Mouse (Mus musculus) cerebellum, adult 2 months (tissue): ENCODE measurements around the gene Kcnab3. TPM values are rescaled to one million over a fixed set of nuclear protein-coding genes. Genes with fewer than 3 reads are reported as not detected.

Source experiments
- DNase-seq, 2 experiments: peaks; one replicate each; pipeline ENCODE4 v3.0.0; 2021
- H3K27ac ChIP-seq: fragments of 200-500 bp; 2 replicates; pipeline ENCODE4 v1.5.1; 2012; ENCODE audit warnings: low read length, control low read depth, inconsistent platforms; ENCODE audit not compliant: insufficient read depth
- H3K27me3 ChIP-seq: fragments of 200-500 bp; 2 replicates; pipeline ENCODE4 v1.6.1; 2012; ENCODE audit warnings: inconsistent platforms, mild to moderate bottlenecking, low read length, moderate library complexity; ENCODE audit not compliant: control insufficient read depth, insufficient read depth
- H3K4me1 ChIP-seq: fragments of 200-500 bp; 2 replicates; pipeline ENCODE4 v1.6.1; 2011; ENCODE audit warnings: low read length; ENCODE audit not compliant: control insufficient read depth, insufficient read depth
- H3K4me3 ChIP-seq: fragments of 200-500 bp; replicated peaks from 2 replicates; pipeline ENCODE3; 2011; ENCODE audit warnings: mild to moderate bottlenecking, low read depth, low read length, control low read depth; ENCODE audit not compliant: insufficient read depth
- CTCF ChIP-seq: fragments of 200-500 bp; IDR thresholded peaks from 2 replicates; pipeline ENCODE4 v1.5.1; 2011; ENCODE audit warnings: low read depth, mild to moderate bottlenecking, control low read depth, low read length, moderate library complexity, borderline replicate concordance; ENCODE audit not compliant: insufficient read depth
- POLR2A ChIP-seq: fragments of 200-500 bp; IDR thresholded peaks from 2 replicates; pipeline ENCODE4 v1.6.1; 2011; ENCODE audit warnings: low read length, control low read depth, borderline replicate concordance; ENCODE audit not compliant: insufficient read depth
- WGBS: fragments of 180-500 bp; shearing (Covaris S2); methylation state at CpG from one replicate; pipeline ENCODE4 v1.1.7; 2018; 5-methylcytosine and 5-hydroxymethylcytosine counted together
- polyA plus RNA-seq: library from polyadenylated mRNA; depleted of rRNA; stranded (reverse); fragments of >200 nt; gene quantifications from 2 replicates; pipeline ENCODE4 v1.2.3, GENCODE M21; 2012

Kcnab3 gene
- polyA plus RNA-seq, 1 experiment, result 117 TPM

- TF ChIP-seq CTCF (no peak), POLR2A (no peak)
- DNase-seq, result no peak
- H3K27me3 ChIP-seq, result no peaks in the 10 kb centered on the region
- peak within 1 kb of the TSS; percentile 49 for H3K27ac ChIP-seq
- WGBS, result 2% methylated on average over 13 of the region's 34 CpGs
- H3K4me1 ChIP-seq, result peaks cover 43% of the 10 kb centered on the region
- H3K4me3 ChIP-seq, result peak within 1 kb of the TSS; percentile 90
Observed at GRCm38 (mm10) chr11:69369215-69369989, 43.3 kb downstream of the Kcnab3 start, which contains the start of gene Chd3. Gene Chd3, minus strand, starts transcription at chr11:69369406.

GRCm38 (mm10) chr11:69369990-69370816 lies 44.1 kb downstream of the Kcnab3 start:
- 75% methylated on average over 2 of the region's 2 CpGs for WGBS
- Histone ChIP-seq H3K27me3 (no peaks in the 10 kb centered on the region), H3K4me1 (peaks cover 35% of the 10 kb centered on the region), H3K4me3 (no peak overlapping the region), H3K27ac (no peak overlapping the region)
- no peak for DNase-seq
- TF ChIP-seq POLR2A, result no peak
- no peak for TF ChIP-seq CTCF

- DNase-seq, result no peak
- Histone ChIP-seq H3K4me3 (no peak overlapping the region), H3K4me1 (peaks cover 29% of the 10 kb centered on the region), H3K27me3 (no peaks in the 10 kb centered on the region), H3K27ac (no peak overlapping the region)
- TF ChIP-seq CTCF (no peak), POLR2A (no peak)
- WGBS, result 71% methylated on average over 9 of the region's 9 CpGs
Observed at GRCm38 (mm10) chr11:69370817-69371215, 44.8 kb downstream of the Kcnab3 start.

GRCm38 (mm10) chr11:69371601-69372000 lies 45.5 kb downstream of the Kcnab3 start:
- DNase-seq, result no peak
- WGBS, result 33% methylated on average over 12 of the region's 12 CpGs
- no peaks in the 10 kb centered on the region for H3K27me3 ChIP-seq
- peak overlapping the region; percentile 3; the same call in 1 of the 2 replicates for H3K27ac ChIP-seq
- TF ChIP-seq POLR2A (no peak), CTCF (no peak)
- no peak overlapping the region for H3K4me3 ChIP-seq
- peaks cover 24% of the 10 kb centered on the region for H3K4me1 ChIP-seq

GRCm38 (mm10) chr11:69372056-69372779 lies 46.2 kb downstream of the Kcnab3 start:
- peaks cover 24% of the 10 kb centered on the region for H3K4me1 ChIP-seq
- DNase-seq, result peak; percentile 91 to 96
- TF ChIP-seq CTCF (no peak), POLR2A (peak; percentile 29; the same call in 1 of the 2 replicates)
- peak overlapping the region; percentile 15 for H3K4me3 ChIP-seq
- H3K27ac ChIP-seq, result peak overlapping the region; percentile 72
- H3K27me3 ChIP-seq, result no peaks in the 10 kb centered on the region
- WGBS, result 7% methylated on average over 12 of the region's 12 CpGs

- TF ChIP-seq POLR2A (no peak), CTCF (peak; percentile 30; the same call in 1 of the 2 replicates)
- Histone ChIP-seq H3K27me3 (no peaks in the 10 kb centered on the region), H3K27ac (no peak overlapping the region; the same call in 1 of the 2 replicates), H3K4me3 (no peak overlapping the region), H3K4me1 (peaks cover 23% of the 10 kb centered on the region)
- DNase-seq, result no peak
- 63% methylated on average over 3 of the region's 3 CpGs for WGBS
Observed at GRCm38 (mm10) chr11:69372780-69373170, 46.7 kb downstream of the Kcnab3 start.

- WGBS, result 94% methylated on average over 16 of the region's 16 CpGs
- Histone ChIP-seq H3K27me3 (no peaks in the 10 kb centered on the region), H3K4me1 (peaks cover 17% of the 10 kb centered on the region), H3K27ac (no peak overlapping the region), H3K4me3 (no peak overlapping the region)
- TF ChIP-seq CTCF, result no peak
- TF ChIP-seq POLR2A, result no peak
- no peak for DNase-seq
Observed at GRCm38 (mm10) chr11:69373223-69373965, 47.3 kb downstream of the Kcnab3 start.
